Mouse (Mus musculus): ENCODE results near the gene Cenpv.
"Not testable (repeated sequence)": the region's sequence is repeated elsewhere in the genome, so short reads cannot be mapped to it uniquely, and the experiment has no call there.

The Cenpv gene

DNA sequence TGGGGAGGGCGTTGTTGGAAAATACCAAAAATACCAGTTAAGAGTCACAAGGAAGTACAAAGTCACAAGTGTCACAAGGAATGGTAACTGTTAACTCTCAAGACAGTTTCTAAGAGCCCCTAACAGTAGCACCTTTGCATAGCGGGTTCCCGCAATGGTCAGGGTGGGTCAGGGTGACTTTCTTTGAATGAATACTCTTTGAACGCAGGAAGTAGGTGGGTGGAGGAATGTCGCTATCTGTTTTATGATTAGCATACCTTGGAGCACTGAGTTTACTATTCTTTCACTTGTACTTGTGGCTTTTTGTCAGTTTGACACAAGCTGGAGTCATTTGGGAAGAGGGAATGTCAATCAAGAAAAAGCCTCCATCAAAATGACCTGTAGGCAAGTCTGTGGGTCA lies 30.2 kb downstream of the Cenpv start:
- in situ Hi-C loops (cut with MboI, MseI): not testable (repeated sequence)

DNA sequence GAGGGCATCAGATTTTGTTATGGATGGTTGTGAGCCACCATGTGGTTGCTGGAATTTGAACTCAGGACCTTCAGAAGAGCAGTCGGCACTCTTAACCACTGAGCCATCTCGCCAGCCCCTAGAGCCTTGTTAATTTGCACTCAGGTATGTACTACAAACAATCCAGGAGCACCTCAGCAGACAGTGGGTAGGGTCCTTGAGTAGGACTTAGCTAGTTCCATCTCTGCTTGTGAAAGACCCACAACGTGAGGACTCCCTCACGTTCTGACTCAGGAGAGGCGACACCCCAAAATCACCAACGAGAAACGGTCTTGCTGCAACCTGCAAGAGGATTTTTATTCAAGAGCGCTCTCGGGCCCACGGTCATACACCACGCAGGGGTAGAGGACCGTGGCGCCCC lies 30.7 kb downstream of the Cenpv start:
- in situ Hi-C loops (cut with MboI, MseI): not testable (repeated sequence)

DNA sequence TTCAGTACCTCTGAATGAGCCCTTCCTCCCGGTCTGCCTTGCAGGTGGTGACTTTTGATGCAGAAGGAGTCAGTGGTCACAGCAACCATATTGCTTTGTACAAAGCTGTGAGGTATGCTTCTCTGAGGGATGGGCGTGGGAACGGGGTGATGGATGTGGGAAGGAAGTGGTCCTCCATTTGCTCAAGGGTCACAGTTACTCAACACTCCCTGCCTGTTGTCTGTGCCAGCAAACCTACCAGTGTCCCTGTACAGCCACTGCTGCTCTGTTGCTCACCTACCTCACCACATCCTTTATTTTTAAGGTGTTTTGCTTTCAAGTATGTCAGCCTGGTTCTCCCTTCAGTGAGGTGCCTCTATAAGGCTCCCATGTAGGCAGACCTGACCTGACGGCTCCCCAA lies 31.4 kb downstream of the Cenpv start:
- in situ Hi-C loops (cut with MboI, MseI): no loop called here

DNA sequence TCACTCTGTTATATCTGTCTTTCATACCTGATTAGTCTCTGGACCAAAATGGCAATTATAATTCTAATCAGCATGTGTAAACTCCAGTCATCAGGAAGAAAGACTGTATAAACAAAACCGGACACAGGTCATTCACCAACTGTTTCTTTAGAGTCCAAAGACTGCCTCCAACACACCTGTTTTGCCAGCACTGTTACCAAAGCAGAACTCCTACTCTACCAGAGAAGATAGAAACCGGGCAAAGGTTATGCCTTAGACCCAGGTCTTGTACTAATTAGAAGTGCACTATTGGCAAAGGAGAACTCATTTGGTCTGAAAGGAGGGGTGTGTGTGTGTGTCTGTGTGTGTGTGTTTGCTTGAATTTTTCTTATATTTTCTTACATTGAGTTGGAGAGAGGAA lies 38.5 kb downstream of the Cenpv start:
- in situ Hi-C loops (cut with MboI, MseI): no loop called here

DNA sequence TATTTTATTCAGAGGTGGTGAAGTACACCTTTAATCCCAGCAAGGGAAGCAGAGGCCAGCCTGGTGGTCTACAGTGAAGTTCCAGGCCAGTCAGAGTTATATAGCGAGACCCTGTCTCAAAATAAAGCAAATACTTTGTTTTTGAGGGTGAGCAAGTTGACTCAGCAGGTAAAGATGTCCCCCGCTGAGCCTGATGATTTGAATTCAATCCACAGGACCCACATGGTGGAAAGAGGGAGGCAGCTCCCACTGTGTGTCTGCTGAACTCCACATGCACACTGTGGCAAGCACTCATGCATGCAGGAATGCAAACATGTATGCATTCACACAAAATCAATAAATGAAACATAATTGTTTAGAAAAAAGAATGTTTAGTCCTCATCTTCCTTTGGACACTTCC lies 40.3 kb downstream of the Cenpv start:
- in situ Hi-C loops (cut with MboI, MseI): no loop called here

DNA sequence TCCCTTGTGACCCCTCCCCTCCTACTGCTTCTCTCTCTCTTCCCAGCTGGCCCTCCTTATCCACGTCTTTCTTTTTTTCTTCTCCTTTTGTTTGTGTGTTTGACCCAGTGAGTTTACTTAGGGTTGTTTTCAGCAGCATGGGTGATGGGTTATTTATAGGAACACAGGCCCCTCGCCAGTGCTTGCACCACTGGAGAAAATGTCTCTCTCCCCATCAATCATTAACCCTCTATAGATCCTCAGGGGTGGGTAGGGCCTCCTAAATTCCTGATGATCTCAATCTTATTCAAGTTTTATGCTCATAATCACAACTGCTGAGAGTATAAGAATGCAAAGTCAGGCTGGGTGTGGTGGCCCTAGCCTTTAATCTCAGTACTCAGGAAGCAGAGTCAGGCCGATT lies 41.9 kb downstream of the Cenpv start:
- in situ Hi-C loops (cut with MboI, MseI): no loop called here

DNA sequence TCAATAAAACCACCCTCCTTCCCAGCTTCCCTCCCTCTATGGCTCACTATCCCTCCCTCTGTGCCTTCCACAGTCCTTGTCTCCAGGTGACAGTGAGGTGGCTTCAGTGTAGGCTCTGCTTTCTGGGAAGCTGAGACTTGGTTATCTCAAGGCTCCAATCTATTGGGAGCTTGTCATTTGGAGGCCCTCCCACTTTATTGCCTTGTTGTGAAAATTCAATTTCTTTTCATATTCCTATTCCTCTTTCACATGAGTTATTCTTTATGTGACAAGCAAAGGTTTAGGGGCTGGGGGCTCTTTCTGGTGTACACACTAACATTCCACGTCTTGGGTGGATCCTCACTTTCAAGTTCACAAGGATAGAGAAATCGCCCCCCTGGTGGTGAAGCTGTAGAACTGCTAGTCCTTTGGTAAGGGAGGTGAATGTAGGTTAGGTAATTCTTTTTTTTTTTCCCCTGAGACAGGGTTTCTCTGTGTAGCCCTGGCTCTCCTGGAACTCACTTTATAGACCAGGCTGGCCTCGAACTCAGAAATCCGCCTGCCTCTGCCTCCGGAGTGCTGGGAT lies 42.8 kb downstream of the Cenpv start:
- in situ Hi-C loops (cut with MboI, MseI): no loop called here

DNA sequence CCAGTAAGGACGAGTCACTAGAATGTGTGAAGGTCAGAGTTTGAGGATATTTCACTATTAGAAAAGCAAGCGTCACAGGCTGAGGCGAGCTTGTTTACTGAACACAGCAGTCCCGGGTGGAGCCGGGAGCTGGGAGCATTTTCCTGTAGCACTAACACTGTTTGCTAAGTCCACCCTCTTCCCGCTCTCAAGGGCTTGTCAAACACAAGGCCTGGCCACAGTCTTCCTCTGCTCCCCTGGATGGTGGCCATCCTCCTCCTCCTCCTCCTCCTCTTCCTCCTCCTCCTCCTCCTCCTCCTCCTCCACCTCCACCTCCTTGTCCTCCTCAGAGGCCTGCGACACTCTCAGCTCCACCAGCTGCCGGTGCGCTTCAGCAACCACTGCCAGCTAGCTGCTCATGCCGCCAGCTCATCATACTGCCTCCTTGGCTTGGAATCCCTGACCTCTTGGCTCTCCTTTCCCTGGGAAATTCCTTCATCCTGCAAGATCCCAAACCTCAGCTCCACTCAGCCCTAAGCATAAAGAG lies 43.7 kb downstream of the Cenpv start:
- in situ Hi-C loops (cut with MboI, MseI): no loop called here

DNA sequence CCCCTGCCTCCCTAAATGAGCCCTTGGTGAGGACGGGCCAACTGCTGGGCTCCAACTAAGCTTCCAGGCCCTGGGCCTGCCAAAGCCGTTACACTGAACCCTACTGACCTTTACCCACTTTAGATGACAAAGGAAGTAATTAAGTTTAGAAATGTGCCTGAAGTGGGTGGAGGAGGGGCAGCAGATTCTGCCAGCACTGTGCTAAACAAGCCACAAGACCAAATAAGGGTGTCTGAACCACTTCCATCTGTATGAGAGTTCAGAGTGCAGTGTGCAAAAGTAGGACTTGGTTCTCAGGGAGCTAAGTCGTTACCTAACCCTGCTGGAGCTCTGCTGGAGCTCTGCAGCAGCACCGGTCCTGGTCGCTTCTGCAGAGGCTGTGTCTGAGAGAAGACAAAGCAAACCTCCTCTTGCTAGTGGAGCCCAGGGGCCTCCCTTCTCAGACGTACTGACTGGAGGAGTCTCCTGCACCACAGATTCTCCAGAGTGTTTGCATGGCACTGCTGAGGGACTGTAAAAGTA lies 44.2 kb downstream of the Cenpv start:
- in situ Hi-C loops (cut with MboI, MseI): no loop called here

DNA sequence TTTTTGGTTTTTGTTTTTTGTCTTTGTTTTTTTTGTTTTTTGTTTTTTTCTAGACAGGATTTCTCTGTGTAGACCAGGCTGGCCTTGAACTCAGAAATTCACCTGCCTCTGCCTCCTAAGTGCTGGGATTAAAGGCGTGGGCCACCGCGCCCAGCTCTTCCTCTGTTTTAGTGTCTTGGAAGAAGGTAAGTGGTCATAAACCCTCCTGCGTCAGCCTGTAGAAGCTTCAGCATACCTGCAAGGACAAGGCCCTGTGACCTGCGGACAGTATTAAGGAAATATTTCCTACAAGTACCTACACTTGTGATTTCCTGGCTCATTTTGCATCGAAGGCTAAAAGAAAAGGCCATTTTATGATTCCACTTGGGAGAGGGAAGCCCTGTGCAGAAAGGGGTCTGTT lies 45.4 kb downstream of the Cenpv start:
- in situ Hi-C loops (cut with MboI, MseI): no loop called here

DNA sequence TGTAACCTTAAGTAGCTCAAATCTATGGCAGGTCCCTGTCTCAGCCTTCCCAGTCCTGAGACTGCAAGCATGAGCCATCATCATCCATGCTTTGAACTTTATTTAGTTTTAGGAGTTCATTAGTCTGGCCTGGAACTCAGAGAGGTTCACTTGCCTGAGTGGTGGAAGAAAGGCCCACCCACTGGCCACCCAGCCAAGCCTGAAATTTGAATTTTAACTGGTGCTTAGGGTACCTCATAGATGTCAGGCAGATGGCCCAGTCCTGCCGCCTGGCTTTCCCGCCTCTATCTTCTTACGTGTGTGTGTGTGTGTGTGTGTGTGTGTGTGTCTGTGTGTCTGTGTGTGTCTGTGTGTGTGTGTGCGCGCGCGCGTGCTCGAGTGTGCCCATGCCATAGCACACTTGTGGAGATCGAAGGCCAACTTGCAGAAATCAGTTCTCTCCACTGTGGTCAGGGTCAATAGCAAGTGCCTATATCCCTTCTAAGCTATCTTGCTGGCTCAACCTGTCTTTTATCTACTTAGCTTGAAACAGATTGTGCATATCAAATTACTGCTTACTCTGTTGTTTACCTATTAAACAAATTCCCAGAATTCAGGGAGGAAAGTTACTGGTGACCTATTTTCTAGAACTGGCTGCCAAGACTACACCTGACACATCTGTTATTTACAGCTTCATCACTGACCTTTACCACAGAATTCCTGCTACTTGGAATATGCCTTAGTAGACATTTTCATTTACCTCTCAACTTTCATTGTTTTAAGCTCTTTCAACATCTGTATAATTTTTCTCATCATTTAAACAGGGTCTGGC lies 51.3 kb downstream of the Cenpv start:
- in situ Hi-C loops (cut with MboI, MseI): no loop called here

DNA sequence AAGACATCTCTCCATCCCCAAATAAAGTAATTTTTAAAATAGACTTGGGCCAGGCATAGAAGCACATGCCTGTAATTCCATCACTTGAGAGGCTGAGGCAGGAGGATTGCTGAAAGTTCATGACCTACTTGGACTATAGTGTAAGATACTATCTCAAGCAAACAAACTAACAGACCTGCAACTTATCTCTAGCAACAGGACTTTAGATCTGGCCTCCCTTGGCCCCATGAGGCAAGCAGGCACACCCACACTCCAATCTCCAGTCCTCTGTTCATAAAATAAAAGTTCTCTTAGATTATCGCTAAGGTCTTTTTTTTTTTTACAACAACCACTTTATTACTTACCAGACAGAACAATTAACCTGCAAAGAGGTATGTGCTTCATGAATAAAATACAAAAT lies 52.1 kb downstream of the Cenpv start:
- in situ Hi-C loops (cut with MboI, MseI): no loop called here

DNA sequence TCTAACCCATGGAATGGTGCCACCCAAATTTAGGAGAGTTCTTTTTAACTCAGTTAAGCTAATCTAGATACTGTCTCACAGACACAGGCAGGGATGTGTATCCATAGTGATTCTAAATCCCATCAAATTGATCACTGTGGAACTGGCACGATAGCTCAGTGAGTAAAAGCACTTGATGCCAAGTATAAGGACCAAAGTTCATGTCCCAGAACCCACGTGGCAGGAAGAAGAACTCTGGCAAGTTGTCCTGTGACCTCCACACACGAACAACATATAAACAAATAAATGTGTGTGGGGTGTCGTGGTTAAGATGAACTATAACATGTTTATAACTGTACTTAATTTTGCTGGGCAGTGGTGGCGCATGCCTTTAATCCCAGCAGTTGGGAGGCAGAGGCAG lies 59.5 kb downstream of the Cenpv start:
- in situ Hi-C loops (cut with MboI, MseI): no loop called here

DNA sequence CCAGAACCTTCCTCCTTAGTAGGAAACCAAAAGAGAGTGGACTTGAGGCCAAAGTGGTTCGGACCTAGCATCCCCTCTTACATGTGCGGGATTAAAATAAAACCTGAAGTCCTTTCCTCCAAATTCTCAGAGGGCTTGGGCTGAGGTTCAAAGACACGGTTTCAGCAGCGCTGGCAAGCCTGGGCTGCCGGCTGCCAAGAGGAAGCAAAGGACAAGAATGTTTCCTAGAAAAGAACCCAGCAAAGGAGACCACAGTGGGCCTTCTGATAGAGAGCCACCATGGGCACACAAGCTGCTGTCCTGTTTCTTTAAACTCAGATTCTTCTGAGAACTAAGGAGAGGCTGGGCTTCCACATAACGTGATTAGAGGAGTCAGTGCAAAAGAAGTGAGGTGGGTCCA lies 60.1 kb downstream of the Cenpv start:
- in situ Hi-C loops (cut with MboI, MseI): no loop called here

DNA sequence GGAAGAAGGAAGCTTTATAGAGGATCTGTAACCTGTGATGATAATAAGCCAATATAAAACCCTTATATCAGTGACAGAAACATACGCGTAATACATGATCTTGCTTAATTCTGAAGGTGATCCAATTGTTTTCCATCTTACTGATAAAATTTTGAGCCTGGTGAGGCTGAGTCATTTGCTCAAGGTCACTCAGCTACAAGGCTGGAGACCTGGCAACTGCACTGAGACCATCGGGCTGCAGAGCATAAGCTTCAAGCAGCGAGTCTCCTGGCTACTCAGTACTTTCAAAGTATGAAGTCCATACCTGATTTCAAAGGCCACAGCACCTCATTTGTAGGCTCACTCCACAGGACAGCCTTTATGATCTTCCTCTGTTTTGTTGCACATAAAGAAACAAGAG lies 62.9 kb downstream of the Cenpv start:
- in situ Hi-C loops (cut with MboI, MseI): no loop called here
